Mouse (Mus musculus) stomach, embryonic 14.5 days (tissue): ENCODE measurements around the gene Tiam1. TPM values are rescaled to one million over a fixed set of nuclear protein-coding genes. Genes with fewer than 3 reads are reported as not detected.

Experiments
- ATAC-seq: fragments of 200-750 bp; cut with Nextera tagmentation; 2 replicates; pipeline ENCODE4 v1.8.0; 2017; ENCODE audit warnings: low read depth, moderate TSS enrichment; ENCODE audit not compliant: insufficient number of reproducible peaks, insufficient read depth, low FRiP score
- H3K27ac ChIP-seq: fragments of 300-500 bp; sonication (generic); 2 replicates; pipeline ENCODE4 v1.5.1; 2014; ENCODE audit warnings: mild to moderate bottlenecking, low read length, moderate library complexity, mixed read lengths
- H3K27me3 ChIP-seq: fragments of 300-500 bp; sonication (generic); 2 replicates; pipeline ENCODE4 v1.6.1; 2014; ENCODE audit warnings: low read length, control low read depth, mixed read lengths; ENCODE audit not compliant: control insufficient read depth, insufficient read depth
- H3K36me3 ChIP-seq: fragments of 300-500 bp; sonication (generic); 2 replicates; pipeline ENCODE4 v1.6.1; 2014; ENCODE audit warnings: mild to moderate bottlenecking, control low read depth, low read length, moderate library complexity, mixed read lengths; ENCODE audit not compliant: control insufficient read depth, insufficient read depth
- H3K4me1 ChIP-seq: fragments of 300-500 bp; sonication (generic); 2 replicates; pipeline ENCODE4 v1.6.1; 2014; ENCODE audit warnings: low read length, control low read depth, mixed read lengths; ENCODE audit not compliant: control insufficient read depth, insufficient read depth
- H3K4me2 ChIP-seq: fragments of 300-500 bp; sonication (generic); replicated peaks from 2 replicates; pipeline ENCODE4 v1.6.1; 2014; ENCODE audit warnings: low read depth, low read length, control low read depth
- H3K4me3 ChIP-seq: fragments of 300-500 bp; sonication (generic); 2 replicates; pipeline ENCODE4 v1.5.1; 2014; ENCODE audit warnings: low read depth, low read length, control low read depth
- H3K9ac ChIP-seq: fragments of 300-500 bp; sonication (generic); replicated peaks from 2 replicates; pipeline ENCODE4 v1.6.1; 2014; ENCODE audit warnings: low read depth, mild to moderate bottlenecking, control low read depth, low read length, moderate library complexity, mixed read lengths
- H3K9me3 ChIP-seq: fragments of 300-500 bp; sonication (generic); 2 replicates; pipeline ENCODE4 v1.6.1; 2016; ENCODE audit warnings: low read depth, low read length, control low read depth; ENCODE audit not compliant: control insufficient read depth
- WGBS: fragments of 180-500 bp; shearing (Covaris S2); extraction: QIAGEN DNeasy Blood & Tissue Kit; methylation state at CpG from one replicate; pipeline ENCODE4 v1.1.7; 2014; 5-methylcytosine and 5-hydroxymethylcytosine counted together
- polyA plus RNA-seq: library from polyadenylated mRNA; unstranded; fragments of >200 nt; fragmentation: Nextera tagmentation; extraction: Ambion mirVana; gene quantifications from 2 replicates; pipeline ENCODE4 v1.2.1, GENCODE M21; 2014

Gene Tiam1
- polyA plus RNA-seq, 1 experiment from 2014 or later, result 38.4 TPM

- H3K4me2 ChIP-seq, result no peak overlapping the region
- no peaks in the 10 kb centered on the region for H3K9me3 ChIP-seq
- no peaks in the 10 kb centered on the region for H3K36me3 ChIP-seq
- H3K9ac ChIP-seq, result no peak overlapping the region
- H3K27ac ChIP-seq, result no peak overlapping the region
- H3K4me1 ChIP-seq, result peaks cover 16% of the 10 kb centered on the region
- H3K4me3 ChIP-seq, result no peak overlapping the region
- no peaks in the 10 kb centered on the region for H3K27me3 ChIP-seq
- 89% methylated on average over 6 of the region's 6 CpGs for WGBS
- ATAC-seq, result no peak
These were observed 320.7 kb downstream of the Tiam1 start for GRCm38 (mm10) chr16:89822882-89823281.

- peak overlapping the region; percentile 29; the same call in 1 of the 2 replicates for H3K4me3 ChIP-seq
- no peak overlapping the region for H3K27ac ChIP-seq
- peak overlapping the region; percentile 69; the same call in 1 of the 2 replicates for H3K4me2 ChIP-seq
- no peaks in the 10 kb centered on the region for H3K27me3 ChIP-seq
- 36% methylated on average over 4 of the region's 4 CpGs for WGBS
- H3K36me3 ChIP-seq, result no peaks in the 10 kb centered on the region
- no peak overlapping the region for H3K9ac ChIP-seq
- H3K4me1 ChIP-seq, result peaks cover 6% of the 10 kb centered on the region; the same call in 1 of the 2 replicates
- no peaks in the 10 kb centered on the region for H3K9me3 ChIP-seq
- ATAC-seq, result no peak
These were observed 324.9 kb downstream of the Tiam1 start for GRCm38 (mm10) chr16:89818661-89819060.

GRCm38 (mm10) chr16:89817861-89818630, 325.5 kb downstream of the Tiam1 start:
- H3K4me1 ChIP-seq, result peaks cover 6% of the 10 kb centered on the region; the same call in 1 of the 2 replicates
- H3K4me2 ChIP-seq, result peak overlapping the region; percentile 69
- no peaks in the 10 kb centered on the region for H3K9me3 ChIP-seq
- no peaks in the 10 kb centered on the region for H3K36me3 ChIP-seq
- peak overlapping the region; percentile 29 for H3K4me3 ChIP-seq
- 6% methylated on average over 38 of the region's 38 CpGs for WGBS
- ATAC-seq, result no peak; the same call in 1 of the 2 replicates
- H3K27me3 ChIP-seq, result no peaks in the 10 kb centered on the region
- H3K27ac ChIP-seq, result no peak overlapping the region
- peak overlapping the region; percentile 38 for H3K9ac ChIP-seq

DNA sequence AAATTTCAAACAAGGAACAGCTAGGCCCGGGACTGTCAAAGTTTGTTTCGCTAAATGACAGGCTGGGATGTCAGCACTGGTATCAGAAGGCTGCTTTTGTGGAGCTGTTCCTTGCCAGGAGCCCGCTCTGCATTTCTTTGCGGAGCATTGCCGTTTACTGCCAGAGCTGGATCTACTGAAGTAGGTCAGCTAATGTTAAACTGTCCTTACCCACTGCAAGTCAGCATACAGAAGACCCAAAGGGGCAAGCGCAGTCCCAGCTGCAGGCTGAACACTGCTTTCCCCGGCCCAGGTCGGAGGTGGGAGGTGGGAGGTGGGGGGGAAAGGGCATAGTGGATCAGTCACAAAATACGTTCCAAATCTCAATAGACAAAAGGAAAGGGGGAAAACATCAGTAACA, 326.3 kb downstream of the Tiam1 start:
- H3K4me3 ChIP-seq, result no peak overlapping the region
- 30% methylated on average over 9 of the region's 9 CpGs for WGBS
- no peaks in the 10 kb centered on the region for H3K9me3 ChIP-seq
- H3K27me3 ChIP-seq, result no peaks in the 10 kb centered on the region
- H3K4me1 ChIP-seq, result peaks cover 6% of the 10 kb centered on the region; the same call in 1 of the 2 replicates
- no peaks in the 10 kb centered on the region for H3K36me3 ChIP-seq
- ATAC-seq, result no peak
- peak overlapping the region; percentile 69; the same call in 1 of the 2 replicates for H3K4me2 ChIP-seq
- no peak overlapping the region for H3K27ac ChIP-seq
- H3K9ac ChIP-seq, result no peak overlapping the region

- H3K4me3 ChIP-seq, result no peak overlapping the region
- 53% methylated on average over 13 of the region's 13 CpGs for WGBS
These were observed 326.9 kb downstream of the Tiam1 start for GRCm38 (mm10) chr16:89816506-89817172.

DNA sequence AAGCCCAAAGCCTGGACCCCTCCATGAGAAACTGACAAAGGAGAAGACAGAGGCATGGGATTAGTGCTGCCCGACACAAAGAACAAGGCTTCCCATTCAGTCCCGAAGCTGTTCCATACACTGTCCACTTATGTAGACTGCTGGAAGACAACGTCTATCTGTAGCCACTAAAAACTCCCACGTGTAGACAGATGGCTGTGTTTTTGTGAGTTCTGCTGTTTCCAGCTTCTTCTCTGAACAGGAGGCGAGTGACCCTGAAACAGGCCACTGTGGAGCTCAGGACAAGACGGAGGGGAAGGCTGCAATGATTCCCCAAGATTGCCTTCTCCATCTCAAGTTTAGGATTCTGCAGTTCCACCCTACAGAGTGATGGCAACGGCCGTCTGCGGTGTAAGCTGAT, 330.0 kb downstream of the Tiam1 start:
- H3K27me3 ChIP-seq, result no peaks in the 10 kb centered on the region
- ATAC-seq, result no peak
- H3K9ac ChIP-seq, result no peak overlapping the region
- H3K4me2 ChIP-seq, result no peak overlapping the region
- peaks cover 8% of the 10 kb centered on the region for H3K36me3 ChIP-seq
- WGBS, result 86% methylated on average over 9 of the region's 9 CpGs
- H3K9me3 ChIP-seq, result no peaks in the 10 kb centered on the region
- H3K4me1 ChIP-seq, result peaks cover 6% of the 10 kb centered on the region; the same call in 1 of the 2 replicates
- no peak overlapping the region for H3K4me3 ChIP-seq
- no peak overlapping the region for H3K27ac ChIP-seq

More at GRCm38 (mm10) chr16:89816506-89817172, 326.9 kb downstream of the Tiam1 start:
- H3K27ac ChIP-seq, result no peak overlapping the region
- H3K36me3 ChIP-seq, result no peaks in the 10 kb centered on the region
- H3K4me1 ChIP-seq, result peaks cover 6% of the 10 kb centered on the region; the same call in 1 of the 2 replicates
- no peaks in the 10 kb centered on the region for H3K9me3 ChIP-seq
- H3K4me2 ChIP-seq, result no peak overlapping the region
- ATAC-seq, result no peak
- no peaks in the 10 kb centered on the region for H3K27me3 ChIP-seq
- H3K9ac ChIP-seq, result no peak overlapping the region

- WGBS, result 87% methylated on average over 12 of the region's 12 CpGs
- Histone ChIP-seq H3K4me2 (no peak overlapping the region), H3K9ac (no peak overlapping the region), H3K27me3 (no peaks in the 10 kb centered on the region), H3K4me3 (no peak overlapping the region), H3K4me1 (peaks cover 2% of the 10 kb centered on the region; the same call in 1 of the 2 replicates), H3K36me3 (peaks cover 8% of the 10 kb centered on the region), H3K27ac (no peak overlapping the region), H3K9me3 (no peaks in the 10 kb centered on the region)
- ATAC-seq, result no peak
These were observed 330.7 kb downstream of the Tiam1 start for GRCm38 (mm10) chr16:89812891-89813290.

DNA sequence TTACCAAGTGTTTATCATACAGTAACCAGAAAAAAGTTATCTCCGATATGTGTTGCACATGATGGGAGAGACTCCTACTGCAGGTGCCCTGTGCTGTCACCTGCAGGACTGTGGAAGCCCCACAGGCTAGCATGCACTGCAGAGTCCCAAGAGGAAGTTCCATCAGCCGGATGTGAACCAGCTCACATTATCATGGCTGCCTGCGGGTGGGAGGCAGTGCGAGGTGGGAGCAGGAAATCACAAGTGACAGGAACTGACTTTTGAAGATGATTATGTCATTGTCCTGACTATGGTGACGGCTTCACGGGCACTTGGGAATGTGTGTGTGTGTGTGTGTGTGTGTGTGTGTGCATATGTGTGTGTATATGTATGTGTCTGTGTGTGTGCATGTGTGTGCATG, 333.2 kb downstream of the Tiam1 start:
- H3K9ac ChIP-seq, result no peak overlapping the region
- no peak for ATAC-seq
- WGBS, result 91% methylated on average over 6 of the region's 6 CpGs

More for the DNA sequence above, 333.2 kb downstream of the Tiam1 start:
- Histone ChIP-seq H3K27ac (no peak overlapping the region), H3K27me3 (no peaks in the 10 kb centered on the region), H3K4me1 (no peaks in the 10 kb centered on the region), H3K4me2 (no peak overlapping the region), H3K4me3 (no peak overlapping the region), H3K9me3 (no peaks in the 10 kb centered on the region), H3K36me3 (peaks cover 8% of the 10 kb centered on the region)
